Mouse (Mus musculus): ENCODE measurements around the gene Slc9a3r2. TPM values are rescaled to one million over a fixed set of nuclear protein-coding genes. Genes with fewer than 3 reads are reported as not detected.

Gene Slc9a3r2
- polyA plus RNA-seq (2015; fragmentation: Nextera tagmentation; extraction: Ambion mirVana): 87.3 and 92.4 TPM in 2 replicates

GRCm38 (mm10) chr17:24650070-24650616 is at the start of gene Slc9a3r2:
Gene Slc9a3r2, minus strand, starts transcription at chr17:24650327.
- peak; percentile 76 for ATAC-seq (ENCODE audit: borderline replicate concordance, extremely low read depth, low FRiP score, low TSS enrichment)
- H3K9ac ChIP-seq: peak within 1 kb of the TSS; percentile 90

GRCm38 (mm10) chr17:24699473-24699872 is 49.3 kb upstream of the Slc9a3r2 start:
- no peaks in the 10 kb centered on the region for H3K9me3 ChIP-seq
- no peak for ATAC-seq (ENCODE audit: borderline replicate concordance, extremely low read depth, low FRiP score, low TSS enrichment)
- H3K4me2 ChIP-seq: no peak overlapping the region
- H3K4me1 ChIP-seq: peaks cover 31% of the 10 kb centered on the region
- H3K4me3 ChIP-seq: no peak overlapping the region
- peaks cover 44% of the 10 kb centered on the region for H3K36me3 ChIP-seq
- H3K27ac ChIP-seq: no peak overlapping the region
- H3K9ac ChIP-seq: no peak overlapping the region
- H3K27me3 ChIP-seq: no peaks in the 10 kb centered on the region
- 83% methylated on average over 2 of the region's 2 CpGs for WGBS

More at GRCm38 (mm10) chr17:24650070-24650616, at the start of gene Slc9a3r2:
- under 1% methylated on average over 35 of the region's 41 CpGs for WGBS
- peak within 1 kb of the TSS; percentile 88 for H3K4me3 ChIP-seq
- no peaks in the 10 kb centered on the region for H3K27me3 ChIP-seq
- H3K4me1 ChIP-seq: peaks cover 48% of the 10 kb centered on the region
- H3K4me2 ChIP-seq: peak within 1 kb of the TSS; percentile 98
- H3K27ac ChIP-seq: peak within 1 kb of the TSS; percentile 76
- no peaks in the 10 kb centered on the region for H3K36me3 ChIP-seq
- no peaks in the 10 kb centered on the region for H3K9me3 ChIP-seq

GRCm38 (mm10) chr17:24698715-24699114 is 48.6 kb upstream of the Slc9a3r2 start:
- peaks cover 37% of the 10 kb centered on the region for H3K36me3 ChIP-seq
- no peak overlapping the region for H3K4me3 ChIP-seq
- H3K9ac ChIP-seq: no peak overlapping the region
- H3K27me3 ChIP-seq: no peaks in the 10 kb centered on the region
- H3K4me2 ChIP-seq: peak overlapping the region; percentile 16
- no peaks in the 10 kb centered on the region for H3K9me3 ChIP-seq
- H3K27ac ChIP-seq: peak overlapping the region; percentile 94
- WGBS: 57% methylated on average over 9 of the region's 9 CpGs
- H3K4me1 ChIP-seq: peaks cover 31% of the 10 kb centered on the region
- no peak for ATAC-seq (ENCODE audit: borderline replicate concordance, extremely low read depth, low FRiP score, low TSS enrichment)

GRCm38 (mm10) chr17:24697985-24698384 is 47.9 kb upstream of the Slc9a3r2 start:
- H3K4me2 ChIP-seq: peak overlapping the region; percentile 16
- no peaks in the 10 kb centered on the region for H3K9me3 ChIP-seq
- peaks cover 38% of the 10 kb centered on the region for H3K36me3 ChIP-seq
- 14% methylated on average over 5 of the region's 5 CpGs for WGBS
- H3K27ac ChIP-seq: peak overlapping the region; percentile 94
- no peak for ATAC-seq (ENCODE audit: borderline replicate concordance, extremely low read depth, low FRiP score, low TSS enrichment)
- H3K4me3 ChIP-seq: no peak overlapping the region
- peaks cover 31% of the 10 kb centered on the region for H3K4me1 ChIP-seq
- H3K9ac ChIP-seq: no peak overlapping the region
- H3K27me3 ChIP-seq: no peaks in the 10 kb centered on the region

GRCm38 (mm10) chr17:24696011-24696697 is 46.0 kb upstream of the Slc9a3r2 start, which contains the start of the genes Gfer and Noxo1:
Gene Gfer, minus strand, starts transcription at chr17:24696156.
Gene Noxo1, plus strand, starts transcription at chr17:24696234.
- peak within 1 kb of the TSS; percentile 85 for H3K4me3 ChIP-seq
- H3K4me2 ChIP-seq: peak within 1 kb of the TSS; percentile 84
- H3K27ac ChIP-seq: peak within 1 kb of the TSS; percentile 94
- peak within 1 kb of the TSS; percentile 82 for H3K9ac ChIP-seq
- H3K4me1 ChIP-seq: peaks cover 31% of the 10 kb centered on the region
- peak; percentile 94 for ATAC-seq (ENCODE audit: borderline replicate concordance, extremely low read depth, low FRiP score, low TSS enrichment)
- WGBS: under 1% methylated on average over 56 of the region's 76 CpGs
- H3K9me3 ChIP-seq: no peaks in the 10 kb centered on the region
- H3K27me3 ChIP-seq: peaks cover under 1% of the 10 kb centered on the region
- peaks cover 29% of the 10 kb centered on the region for H3K36me3 ChIP-seq

GRCm38 (mm10) chr17:24695326-24696010 is 45.3 kb upstream of the Slc9a3r2 start:
- ATAC-seq (ENCODE audit: borderline replicate concordance, extremely low read depth, low FRiP score, low TSS enrichment): peak; percentile 20
- no peaks in the 10 kb centered on the region for H3K9me3 ChIP-seq
- peak overlapping the region; percentile 84 for H3K4me2 ChIP-seq
- H3K36me3 ChIP-seq: peaks cover 22% of the 10 kb centered on the region
- peaks cover 31% of the 10 kb centered on the region for H3K4me1 ChIP-seq
- WGBS: 5% methylated on average over 45 of the region's 51 CpGs
- H3K9ac ChIP-seq: peak overlapping the region; percentile 82
- H3K4me3 ChIP-seq: peak overlapping the region; percentile 85
- peaks cover 7% of the 10 kb centered on the region for H3K27me3 ChIP-seq
- H3K27ac ChIP-seq: peak overlapping the region; percentile 94

GRCm38 (mm10) chr17:24692385-24692784 is 42.3 kb upstream of the Slc9a3r2 start:
- no peak for ATAC-seq (ENCODE audit: borderline replicate concordance, extremely low read depth, low FRiP score, low TSS enrichment)
- peaks cover 32% of the 10 kb centered on the region for H3K4me1 ChIP-seq
- H3K36me3 ChIP-seq: peaks cover 13% of the 10 kb centered on the region; the same call in 1 of the 2 replicates
- H3K9me3 ChIP-seq: no peaks in the 10 kb centered on the region
- 87% methylated on average over 5 of the region's 5 CpGs for WGBS
- H3K4me2 ChIP-seq: no peak overlapping the region
- H3K4me3 ChIP-seq: no peak overlapping the region
- no peak overlapping the region for H3K27ac ChIP-seq
- H3K27me3 ChIP-seq: peaks cover 38% of the 10 kb centered on the region
- H3K9ac ChIP-seq: no peak overlapping the region

- H3K9me3 ChIP-seq: no peaks in the 10 kb centered on the region
- peak within 1 kb of the TSS; percentile 49 for H3K4me3 ChIP-seq
- H3K27ac ChIP-seq: no peak within 1 kb of the TSS
- no peak for ATAC-seq (ENCODE audit: borderline replicate concordance, extremely low read depth, low FRiP score, low TSS enrichment)
- H3K4me1 ChIP-seq: peaks cover 21% of the 10 kb centered on the region
- H3K36me3 ChIP-seq: peaks cover 13% of the 10 kb centered on the region; the same call in 1 of the 2 replicates
- WGBS: 1% methylated on average over 54 of the region's 55 CpGs
- peak within 1 kb of the TSS; percentile 29 for H3K9ac ChIP-seq
- H3K27me3 ChIP-seq: peaks cover 42% of the 10 kb centered on the region
- H3K4me2 ChIP-seq: peak within 1 kb of the TSS; percentile 92
Measured at GRCm38 (mm10) chr17:24689251-24690081, 39.3 kb upstream of the Slc9a3r2 start, which contains the start of gene Syngr3. Gene Syngr3, minus strand, starts transcription at chr17:24689955.

GRCm38 (mm10) chr17:24687599-24687998 is 37.5 kb upstream of the Slc9a3r2 start:
- peaks cover 42% of the 10 kb centered on the region for H3K27me3 ChIP-seq
- H3K4me2 ChIP-seq: peak overlapping the region; percentile 64
- peak overlapping the region; percentile 21; the same call in 1 of the 2 replicates for H3K9ac ChIP-seq
- H3K9me3 ChIP-seq: no peaks in the 10 kb centered on the region
- peaks cover 6% of the 10 kb centered on the region; the same call in 1 of the 2 replicates for H3K36me3 ChIP-seq
- H3K4me1 ChIP-seq: peaks cover 21% of the 10 kb centered on the region
- H3K27ac ChIP-seq: no peak overlapping the region
- 18% methylated on average over 23 of the region's 23 CpGs for WGBS
- no peak for ATAC-seq (ENCODE audit: borderline replicate concordance, extremely low read depth, low FRiP score, low TSS enrichment)
- peak overlapping the region; percentile 36 for H3K4me3 ChIP-seq

GRCm38 (mm10) chr17:24687146-24687595 is 37.0 kb upstream of the Slc9a3r2 start:
- Histone ChIP-seq H3K9ac (peak overlapping the region; percentile 21; the same call in 1 of the 2 replicates), H3K9me3 (no peaks in the 10 kb centered on the region), H3K27me3 (peaks cover 42% of the 10 kb centered on the region), H3K4me3 (peak overlapping the region; percentile 36), H3K27ac (no peak overlapping the region), H3K4me2 (peak overlapping the region; percentile 64), H3K4me1 (peaks cover 21% of the 10 kb centered on the region), H3K36me3 (peaks cover 3% of the 10 kb centered on the region; the same call in 1 of the 2 replicates)
- 1% methylated on average over 25 of the region's 25 CpGs for WGBS
- peak; percentile 62; the same call in 1 of the 2 replicates for ATAC-seq (ENCODE audit: borderline replicate concordance, extremely low read depth, low FRiP score, low TSS enrichment)

GRCm38 (mm10) chr17:24686514-24686913 is 36.4 kb upstream of the Slc9a3r2 start:
- Histone ChIP-seq H3K9me3 (no peaks in the 10 kb centered on the region), H3K27me3 (peaks cover 42% of the 10 kb centered on the region), H3K9ac (no peak overlapping the region), H3K4me2 (peak overlapping the region; percentile 30), H3K36me3 (peaks cover 8% of the 10 kb centered on the region; the same call in 1 of the 2 replicates), H3K27ac (no peak overlapping the region), H3K4me1 (peaks cover 21% of the 10 kb centered on the region), H3K4me3 (no peak overlapping the region)
- ATAC-seq (ENCODE audit: borderline replicate concordance, extremely low read depth, low FRiP score, low TSS enrichment): peak; percentile 36; the same call in 1 of the 2 replicates
- 28% methylated on average over 16 of the region's 16 CpGs for WGBS
